Mouse (Mus musculus): ENCODE measurements around the gene Rab6b.
A peak's percentile ranks its signal among the peaks of the same experiment; 100 is the strongest.

Rab6b gene

GRCm38 (mm10) chr9:103108943-103109670 lies 2.5 kb upstream of the Rab6b start:
- DNase-seq = no peak

DNA sequence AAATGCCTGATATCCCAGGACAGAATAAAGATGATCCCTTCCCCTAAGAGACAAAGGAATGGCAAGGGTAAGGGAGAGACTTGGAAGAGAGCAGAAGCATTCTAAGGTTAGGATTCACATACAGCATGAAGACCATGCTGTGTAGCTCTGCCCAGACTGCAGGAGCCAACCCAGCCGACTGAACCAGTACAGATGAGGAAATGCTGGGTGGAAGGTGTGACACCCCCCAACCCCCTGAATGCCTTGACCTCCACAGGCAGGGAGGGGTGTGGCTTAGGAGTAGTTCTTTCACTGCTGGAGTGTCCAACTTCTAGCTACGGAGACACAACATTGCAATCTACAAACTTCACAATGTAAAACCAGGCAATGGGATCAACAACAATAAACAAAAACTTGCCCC lies 1.7 kb upstream of the Rab6b start:
- DNase-seq = no peak

GRCm38 (mm10) chr9:103110727-103111501 lies 673 bp upstream of the Rab6b start:
- DNase-seq = no peak

DNA sequence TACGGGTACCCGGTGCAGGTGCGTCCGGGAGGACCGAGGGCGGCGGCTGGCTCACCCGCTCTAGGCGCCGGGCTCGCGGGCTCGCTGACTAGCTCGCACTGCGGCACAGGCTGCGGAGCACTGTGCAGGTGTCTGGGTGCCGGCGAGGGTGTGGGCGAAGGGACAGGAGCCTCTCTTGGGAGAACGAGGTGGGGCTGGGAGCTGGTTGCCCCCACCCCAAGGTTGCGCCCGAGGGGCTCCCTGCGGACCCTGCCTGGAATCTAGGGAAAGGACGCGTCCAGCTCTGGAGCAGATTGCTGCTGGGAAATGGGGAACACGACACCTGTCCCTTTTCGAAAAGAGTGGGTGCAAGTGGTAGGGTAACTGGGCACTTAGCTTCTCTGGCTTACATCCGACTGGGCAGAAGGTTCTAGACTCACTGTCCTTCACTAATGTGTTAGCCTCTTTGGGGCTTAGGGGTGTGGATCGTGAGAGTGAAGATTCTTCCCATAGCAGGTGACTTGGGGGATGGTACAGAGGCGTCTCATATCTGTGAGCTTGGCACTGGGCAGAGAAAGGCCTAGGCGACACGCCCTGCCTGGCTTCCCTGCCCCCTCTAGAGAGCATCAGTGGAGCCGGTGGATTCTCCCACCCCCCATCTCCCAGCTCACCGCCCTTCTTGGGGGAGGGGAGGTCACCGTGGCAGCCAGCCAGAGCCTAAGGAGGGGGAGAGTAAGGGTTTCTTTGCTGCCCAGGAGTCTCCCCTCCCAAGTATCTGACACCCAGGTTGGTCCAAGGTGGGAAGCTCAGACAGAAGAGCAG lies 1.1 kb downstream of the Rab6b start:
- peak; percentile 18 for DNase-seq

GRCm38 (mm10) chr9:103113351-103113750 lies 1.8 kb downstream of the Rab6b start:
- no peak for DNase-seq

- no peak for DNase-seq
Observed at GRCm38 (mm10) chr9:103114326-103114725, 2.7 kb downstream of the Rab6b start.

GRCm38 (mm10) chr9:103114901-103115300 lies 3.3 kb downstream of the Rab6b start:
- DNase-seq = no peak

DNA sequence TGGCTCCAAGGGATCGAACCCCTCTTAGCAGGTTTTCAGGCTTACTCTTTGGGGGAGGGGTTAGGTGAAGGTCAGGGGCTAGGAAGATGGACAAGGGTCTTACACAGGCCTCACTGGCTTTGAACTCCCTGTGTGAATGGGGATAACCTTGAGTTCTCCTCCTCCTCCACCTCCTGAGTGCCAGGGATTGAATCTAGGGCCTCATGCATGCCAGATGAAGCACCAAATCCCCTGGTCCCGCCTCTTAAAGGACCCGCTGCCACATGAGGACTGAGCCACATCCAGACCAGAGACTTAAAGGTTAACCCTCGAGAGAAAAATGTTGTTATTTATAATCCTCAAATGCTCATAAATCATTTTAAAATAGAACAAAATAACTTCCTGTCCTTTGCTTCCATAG lies 5.4 kb downstream of the Rab6b start:
- DNase-seq = no peak

- DNase-seq = no peak
Observed at GRCm38 (mm10) chr9:103117495-103117894, 5.9 kb downstream of the Rab6b start.

GRCm38 (mm10) chr9:103117951-103118350 lies 6.4 kb downstream of the Rab6b start:
- DNase-seq = no peak

DNA sequence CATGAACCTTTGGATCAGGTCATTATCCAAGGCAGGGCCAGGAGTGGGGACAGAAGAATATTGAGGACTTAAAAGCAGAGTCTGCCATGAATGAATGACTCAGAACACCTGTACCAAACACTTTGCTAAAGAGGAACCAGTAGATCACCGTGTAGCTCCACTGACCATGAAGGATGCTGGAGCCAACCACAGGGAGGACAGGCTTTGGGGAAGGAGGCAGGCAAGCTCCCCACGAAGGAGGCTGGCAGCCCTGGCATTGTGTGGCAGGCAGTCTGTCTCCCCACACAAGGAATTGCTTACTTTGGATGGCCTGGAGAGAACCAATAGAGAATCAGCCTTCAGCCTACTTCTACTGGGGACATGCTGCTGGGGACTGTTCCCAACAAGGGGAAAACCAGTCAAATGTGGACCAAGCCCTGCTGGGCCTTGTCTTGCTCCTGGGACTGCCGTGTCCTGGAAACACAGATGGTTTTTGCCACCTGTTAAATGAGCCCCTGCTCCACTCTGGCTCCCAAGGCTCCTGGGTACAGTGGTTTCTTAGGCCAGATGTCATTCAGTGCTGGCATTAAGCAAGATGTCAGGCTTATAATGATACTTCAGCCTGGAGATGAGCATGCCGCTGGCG lies 7.2 kb downstream of the Rab6b start:
- DNase-seq = no peak

GRCm38 (mm10) chr9:103119781-103120180 lies 8.2 kb downstream of the Rab6b start:
- DNase-seq = no peak

GRCm38 (mm10) chr9:103120231-103120630 lies 8.6 kb downstream of the Rab6b start:
- DNase-seq = no peak

GRCm38 (mm10) chr9:103121546-103121945 lies 10.0 kb downstream of the Rab6b start:
- DNase-seq = no peak

GRCm38 (mm10) chr9:103124746-103125145 lies 13.2 kb downstream of the Rab6b start:
- DNase-seq = no peak

GRCm38 (mm10) chr9:103133493-103134124 lies 22.0 kb downstream of the Rab6b start:
- DNase-seq = no peak

GRCm38 (mm10) chr9:103134450-103135030 lies 23.0 kb downstream of the Rab6b start:
- DNase-seq = no peak

GRCm38 (mm10) chr9:103139481-103139880 lies 27.9 kb downstream of the Rab6b start:
- no peak for DNase-seq

DNA sequence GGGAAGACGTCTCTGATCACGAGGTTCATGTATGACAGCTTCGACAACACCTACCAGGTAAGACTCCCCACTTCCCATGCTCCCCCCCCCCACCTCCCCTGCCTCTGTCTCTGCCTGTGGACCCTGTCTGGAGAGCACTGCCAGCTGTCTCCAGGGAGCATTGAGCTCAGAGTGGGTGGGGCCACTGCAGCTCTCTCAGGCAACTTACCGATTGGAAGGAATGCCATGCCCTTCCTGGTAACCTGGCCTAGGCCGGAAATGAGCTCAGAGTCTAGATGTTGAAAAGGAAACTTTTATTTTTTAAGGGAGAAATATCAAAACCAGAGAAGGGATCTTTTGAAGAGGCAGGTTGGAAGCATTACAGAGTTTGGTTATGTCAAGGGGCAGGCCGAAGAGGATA lies 28.8 kb downstream of the Rab6b start:
- DNase-seq = no peak

GRCm38 (mm10) chr9:103141266-103141665 lies 29.7 kb downstream of the Rab6b start:
- DNase-seq = no peak

- no peak for DNase-seq
Observed at GRCm38 (mm10) chr9:103143881-103144280, 32.3 kb downstream of the Rab6b start.

DNA sequence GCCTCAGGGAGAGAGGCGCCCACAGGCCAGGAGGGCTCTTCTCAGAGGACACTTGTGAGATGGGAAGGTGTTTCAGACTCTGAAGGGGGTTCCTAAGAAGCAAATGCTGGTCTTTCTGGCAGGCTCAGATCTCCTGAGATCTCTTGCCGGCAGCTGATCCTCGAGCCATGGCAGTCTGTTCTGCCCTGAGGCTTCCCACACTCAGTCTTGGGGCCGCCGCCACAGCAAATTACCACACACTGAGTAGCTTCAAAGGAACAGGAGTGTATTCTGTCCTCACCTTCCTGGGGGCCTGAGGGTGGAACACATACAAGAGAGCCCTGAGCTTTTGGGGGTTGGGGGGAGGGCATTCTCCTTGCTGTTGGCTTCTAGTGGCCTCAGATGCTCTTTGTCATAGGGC lies 33.8 kb downstream of the Rab6b start:
- no peak for DNase-seq

All from liver (tissue).